Mouse (Mus musculus) MN1 (cell line): ENCODE results near the gene Tmsb10.
A peak's percentile ranks its signal among the peaks of the same experiment; 100 is the strongest.

Source experiments
- DNase-seq: peaks from one replicate; pipeline ENCODE4 v3.0.0-alpha.2; 2016; ENCODE audit warnings: low spot score

Gene Tmsb10

DNA sequence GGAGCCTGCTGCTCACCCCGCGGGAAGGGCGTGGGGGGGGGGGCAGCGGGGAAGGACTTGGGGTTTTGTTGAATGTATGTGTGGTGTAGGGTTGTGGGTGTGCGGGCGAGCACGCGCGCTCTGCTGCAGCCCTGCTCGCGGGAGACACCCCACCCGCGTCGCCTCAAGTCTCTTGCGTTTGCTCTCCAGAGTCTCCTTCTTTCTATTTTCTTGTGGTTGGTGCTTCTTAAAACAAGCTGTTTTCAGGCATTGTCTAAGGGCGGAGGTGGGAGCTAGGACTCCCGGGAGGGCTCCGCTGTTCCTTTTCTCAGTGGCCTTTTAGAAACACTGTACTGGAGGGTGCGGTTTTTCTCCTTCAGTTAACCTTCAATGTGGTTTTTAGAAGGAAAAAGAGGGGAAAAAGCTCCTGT, at the start of gene Tmsb10:
TSS of gene Tmsb10 (minus strand) at position 87 of the 410 bp plus-strand sequence.
- DNase-seq, result no peak

DNA sequence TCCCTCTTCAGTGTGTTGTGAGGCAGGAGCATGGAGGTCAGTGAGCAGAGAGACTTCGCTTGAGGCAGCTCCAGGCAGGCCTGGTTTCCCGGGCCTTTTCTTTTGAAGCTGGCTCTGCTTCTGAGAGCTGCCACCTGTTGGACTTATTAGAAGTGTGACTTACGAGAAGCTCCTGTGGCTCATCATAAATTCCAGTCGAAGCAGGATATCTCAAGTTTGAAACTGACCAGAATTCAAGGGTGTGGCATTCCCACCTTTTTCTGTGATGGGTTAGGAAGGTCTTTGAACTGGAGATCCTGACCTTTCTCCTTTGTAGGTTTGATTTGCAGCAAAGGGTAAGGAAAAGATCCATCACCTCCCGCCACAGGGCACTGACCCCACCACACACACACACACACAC, 45.1 kb upstream of the Tmsb10 start:
- no peak for DNase-seq

DNA sequence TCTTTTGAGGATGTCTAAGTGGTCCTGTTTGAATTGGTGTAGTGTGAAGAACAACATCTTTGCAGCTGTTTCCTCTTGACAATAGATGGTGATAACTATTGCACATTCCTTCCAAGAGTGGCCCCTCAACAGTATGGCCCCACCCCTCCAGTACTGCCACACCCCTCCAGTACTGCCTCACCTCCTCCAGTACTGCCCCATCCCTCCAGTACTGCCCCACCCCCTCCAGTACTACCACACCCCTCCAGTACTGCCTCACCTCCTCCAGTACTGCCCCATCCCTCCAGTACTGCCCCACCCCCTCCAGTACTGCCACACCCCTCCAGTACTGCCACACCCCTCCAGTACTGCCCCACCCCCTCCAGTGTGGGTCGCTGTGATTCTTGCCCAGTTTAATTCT, 43.8 kb upstream of the Tmsb10 start:
- no peak for DNase-seq

DNA sequence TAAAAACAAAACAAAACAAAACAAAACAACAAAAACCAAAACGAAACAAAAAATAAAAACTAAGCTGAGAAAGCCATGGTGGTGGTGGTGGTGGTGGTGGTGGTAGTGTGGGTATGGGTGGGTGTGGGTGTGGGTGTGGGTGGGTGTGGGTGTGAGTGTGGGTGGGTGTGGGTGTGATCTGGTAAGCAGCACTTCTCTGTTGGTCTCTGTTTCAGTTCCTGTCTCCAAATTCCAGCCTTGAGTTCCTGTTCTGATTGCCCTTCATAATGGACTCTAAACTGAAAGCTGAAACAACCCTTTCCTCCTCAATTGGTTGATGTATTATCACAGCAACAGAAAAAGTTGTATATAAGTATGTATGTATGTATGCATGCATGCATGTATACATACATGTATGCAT, 40.3 kb upstream of the Tmsb10 start:
- DNase-seq, result no peak

DNA sequence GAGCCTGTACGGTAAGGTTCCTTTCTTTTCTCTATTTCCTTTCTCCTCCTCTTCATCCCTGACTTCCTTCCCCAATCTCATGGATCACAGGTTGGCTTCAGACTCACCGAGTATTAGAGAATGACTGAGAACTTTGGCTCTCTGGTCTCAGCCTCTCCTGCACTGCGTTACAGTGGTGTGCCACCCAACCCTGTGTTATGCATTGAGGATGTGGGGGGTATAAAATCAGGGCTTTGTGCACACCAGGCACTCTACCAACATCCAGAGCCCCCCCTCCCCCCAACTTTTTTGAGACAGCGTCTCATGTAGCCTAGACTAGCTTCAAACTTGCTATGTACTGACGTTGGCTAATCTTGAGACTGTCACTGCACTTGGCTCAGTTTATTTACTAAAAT, 35.1 kb upstream of the Tmsb10 start:
- no peak for DNase-seq

DNA sequence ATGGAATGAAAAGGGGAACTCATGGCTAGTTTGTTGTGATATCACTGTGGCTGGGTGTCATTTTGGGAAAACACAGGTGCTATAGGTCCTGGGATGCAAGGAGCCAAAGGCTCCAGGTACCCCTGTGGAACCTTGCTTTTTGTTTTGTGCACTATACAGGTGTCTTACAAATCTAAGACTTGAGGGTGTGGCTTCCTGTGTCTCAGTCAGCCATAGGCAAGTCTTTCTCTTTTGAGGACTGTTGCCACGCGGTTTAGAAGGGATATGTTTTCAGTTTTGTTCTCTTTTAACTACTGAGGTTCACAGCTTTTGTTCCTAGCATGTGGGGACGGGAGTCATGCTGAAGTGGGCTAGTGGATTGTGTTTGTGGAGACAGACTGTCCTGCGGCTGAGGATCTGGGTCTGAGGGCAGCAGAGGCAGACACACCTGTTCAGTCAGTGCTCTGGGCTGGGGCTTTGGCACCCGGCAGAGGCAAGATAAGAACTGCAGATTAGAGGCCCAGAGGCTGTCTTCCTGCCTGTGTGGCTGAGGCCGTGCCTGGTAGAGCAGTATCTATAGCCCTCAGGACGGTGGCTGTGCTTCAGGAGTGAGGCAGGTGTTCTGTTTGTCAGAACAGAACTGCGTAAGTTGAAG, 34.6 kb upstream of the Tmsb10 start:
- no peak for DNase-seq

DNA sequence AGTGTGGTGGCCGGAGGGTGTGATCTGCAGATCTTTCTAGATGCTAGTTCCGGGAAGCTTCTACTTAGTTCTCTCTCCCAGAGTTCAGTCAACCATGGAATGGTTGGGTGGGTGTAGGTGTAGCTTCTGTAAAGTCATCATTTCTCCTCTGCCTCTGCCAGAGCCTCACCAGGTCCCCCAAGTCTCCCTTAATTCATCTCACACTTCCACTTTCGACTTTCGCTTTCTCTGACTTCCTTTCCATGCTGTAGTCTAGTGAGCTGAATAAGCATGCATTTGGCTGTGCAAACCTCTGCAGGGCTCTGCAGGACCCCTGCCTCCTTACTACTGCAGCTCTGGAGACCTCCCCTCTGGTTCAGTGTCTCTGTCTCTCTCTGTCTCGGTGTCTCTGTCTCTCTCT, 31.7 kb upstream of the Tmsb10 start:
- no peak for DNase-seq

DNA sequence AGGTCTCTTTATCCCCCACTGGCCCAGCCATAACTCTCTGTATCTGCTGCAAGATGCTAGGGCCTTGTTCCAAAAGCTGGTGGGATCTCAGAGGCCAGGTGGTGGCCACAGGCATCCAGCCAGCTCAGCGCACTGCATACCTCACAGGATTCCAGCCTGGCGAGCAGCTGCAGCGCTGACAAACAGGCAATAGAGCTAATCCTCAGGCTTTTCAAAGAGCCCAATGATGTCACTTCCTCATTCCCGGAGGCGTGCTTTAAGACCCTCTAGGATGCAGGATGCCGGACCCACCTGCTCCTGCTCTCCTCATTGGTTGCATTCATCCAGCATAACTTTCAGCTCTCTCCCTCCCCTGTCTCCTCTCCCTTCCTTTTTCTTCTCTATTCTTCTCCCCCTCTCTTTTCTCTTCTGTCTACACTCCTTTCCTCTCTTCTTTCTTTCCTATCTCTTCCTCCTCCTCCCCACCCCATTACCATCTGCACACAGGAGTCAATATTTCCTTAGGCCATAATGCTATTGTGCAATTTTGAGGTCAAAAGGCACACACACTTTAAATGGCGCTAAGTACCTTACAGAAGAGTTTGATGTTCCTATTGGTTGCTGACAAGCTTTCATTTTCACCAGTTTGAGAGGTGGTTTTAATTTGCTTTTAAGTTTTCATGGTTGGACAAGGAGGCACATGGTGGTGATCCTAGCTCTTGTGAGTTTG, 30.6 kb upstream of the Tmsb10 start:
- DNase-seq, result no peak

DNA sequence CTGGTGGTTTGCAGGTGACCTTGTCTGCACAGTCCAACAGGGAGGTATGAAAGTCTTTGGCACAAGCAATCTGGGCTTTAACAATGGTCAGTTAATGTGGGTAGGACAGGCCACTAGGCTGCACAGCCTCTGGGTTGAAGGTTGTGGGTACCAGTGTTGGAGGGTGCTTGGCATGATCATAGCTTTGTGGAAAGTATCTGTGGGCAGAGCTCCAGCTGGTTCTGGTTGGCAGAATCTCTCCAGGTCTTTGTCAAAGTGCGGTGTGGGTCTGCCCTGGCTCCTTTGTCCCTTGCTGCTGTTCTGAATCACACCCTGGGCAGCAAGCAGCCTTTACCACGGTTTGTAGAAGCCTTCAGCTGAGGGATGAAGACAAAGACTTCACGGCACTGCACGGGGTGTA, 24.0 kb upstream of the Tmsb10 start:
- no peak for DNase-seq

DNA sequence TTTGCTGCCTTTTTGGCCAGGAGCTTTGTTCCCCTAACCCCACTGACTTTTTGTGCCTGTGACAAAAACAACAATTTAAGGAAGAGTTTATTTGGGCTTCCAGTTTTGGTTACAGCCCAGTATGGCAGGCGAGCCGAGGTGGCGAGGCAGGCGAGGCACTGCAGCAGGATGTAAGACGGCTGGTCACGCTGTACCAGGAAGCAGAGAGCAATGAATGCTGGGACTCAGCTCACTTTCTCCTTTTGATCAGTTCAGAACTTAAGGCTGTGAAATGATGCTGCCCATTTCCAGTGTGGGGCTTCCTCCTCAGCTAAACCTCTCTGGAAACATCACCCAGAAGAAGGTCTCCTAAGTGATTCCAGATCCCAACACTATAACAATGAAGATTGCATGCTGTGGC, 23.3 kb upstream of the Tmsb10 start:
- no peak for DNase-seq

DNA sequence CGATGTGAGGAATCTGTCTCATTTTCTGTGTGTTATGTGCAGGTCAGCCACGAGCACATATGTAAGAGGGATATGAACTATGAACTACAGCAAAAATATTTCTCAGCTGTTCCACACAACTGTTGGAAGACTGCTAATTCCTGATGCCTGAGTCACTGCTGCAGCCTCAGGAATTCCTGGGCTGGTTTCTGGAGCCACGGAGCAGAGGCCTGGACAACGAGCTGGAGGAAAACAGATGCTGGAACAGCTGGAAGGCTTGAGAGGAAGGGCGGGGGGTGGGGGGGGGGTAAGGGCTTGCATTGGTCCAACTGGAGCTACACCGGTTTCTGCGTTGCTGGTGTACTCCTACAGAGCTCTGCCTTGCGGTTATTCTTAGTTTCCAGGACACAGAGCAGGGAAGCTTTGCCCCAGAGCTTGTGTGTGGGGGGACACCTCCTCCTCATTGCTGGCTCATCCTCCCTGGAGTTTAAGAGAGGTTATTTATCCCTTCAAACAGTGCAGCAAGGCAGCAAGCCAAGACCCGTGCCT, 22.6 kb upstream of the Tmsb10 start:
- no peak for DNase-seq

DNA sequence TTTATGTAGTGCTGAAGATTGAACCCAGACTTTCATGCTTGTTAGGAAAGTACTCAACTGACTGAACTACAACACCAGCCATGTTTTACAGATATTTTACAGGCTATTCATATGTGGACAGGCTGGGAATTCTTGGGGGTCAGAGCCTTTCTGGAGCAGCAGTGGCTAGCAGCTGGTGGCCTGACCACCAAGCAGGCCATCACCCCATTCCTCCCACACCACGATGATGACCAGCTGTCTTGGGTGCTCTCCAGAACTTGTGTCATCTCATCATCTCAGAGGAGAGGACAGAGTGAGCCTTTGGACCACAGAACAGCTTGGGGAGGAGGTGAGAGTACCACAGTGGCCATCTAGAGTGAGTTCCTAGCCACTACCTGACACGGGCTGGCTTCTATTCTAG, 18.3 kb upstream of the Tmsb10 start:
- DNase-seq, result no peak

DNA sequence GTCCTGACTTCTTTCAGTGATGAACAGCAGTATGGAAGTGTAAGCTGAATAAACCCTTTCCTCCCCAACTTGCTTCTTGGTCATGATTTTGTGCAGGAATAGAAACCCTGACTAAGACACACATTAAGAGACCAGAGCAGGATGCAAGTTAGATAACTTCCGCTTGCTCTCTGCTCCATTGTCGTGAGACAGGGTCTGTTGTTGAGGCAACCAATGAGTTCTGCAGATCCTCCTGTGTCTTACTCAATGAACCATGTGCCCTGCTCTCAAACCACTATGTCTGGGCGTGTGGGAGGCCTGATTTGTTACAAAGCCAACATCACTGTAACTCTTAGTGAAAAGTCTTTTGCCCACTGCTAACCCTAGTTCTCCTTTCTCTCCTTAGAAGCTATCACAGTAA, 12.5 kb upstream of the Tmsb10 start:
- DNase-seq, result no peak

DNA sequence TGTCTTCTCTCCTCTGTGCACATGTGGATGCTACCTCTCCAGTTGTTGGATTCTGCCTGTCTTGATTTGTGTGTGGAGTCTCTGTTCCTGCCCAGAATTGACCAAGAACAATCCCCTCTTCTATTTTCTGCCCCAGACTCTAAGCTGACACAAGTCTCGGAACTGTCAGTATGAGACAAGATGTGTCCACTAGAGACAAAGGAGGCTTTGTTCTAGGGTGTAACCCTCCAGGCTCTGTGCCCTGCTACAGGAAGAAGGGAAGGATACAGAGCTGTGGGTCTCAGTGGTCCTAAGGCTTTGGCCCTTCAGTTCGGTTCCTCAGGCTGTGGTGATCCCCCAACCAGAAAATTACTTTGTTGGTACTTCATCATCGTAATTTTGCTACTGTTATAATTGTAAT, 11.2 kb upstream of the Tmsb10 start:
- no peak for DNase-seq

DNA sequence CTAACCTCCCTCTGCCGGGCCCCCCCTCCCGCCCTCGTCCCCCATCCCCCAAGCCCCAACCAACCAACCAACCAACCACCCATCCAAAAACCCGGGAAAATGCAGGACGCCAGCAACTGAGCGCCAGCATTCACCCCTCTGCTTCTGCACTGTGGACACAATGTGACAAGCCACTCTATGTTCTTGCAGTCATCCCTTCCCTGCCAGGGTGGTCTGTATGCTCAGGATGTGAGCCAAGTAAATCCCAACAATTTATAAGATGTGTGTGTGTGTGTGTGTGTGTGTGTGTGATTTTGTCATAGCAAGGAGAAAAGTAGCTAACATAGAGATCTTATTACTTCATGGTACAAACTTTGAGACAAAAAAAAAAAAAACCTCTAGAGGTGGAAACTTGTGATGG, 6.7 kb upstream of the Tmsb10 start:
- DNase-seq, result no peak

DNA sequence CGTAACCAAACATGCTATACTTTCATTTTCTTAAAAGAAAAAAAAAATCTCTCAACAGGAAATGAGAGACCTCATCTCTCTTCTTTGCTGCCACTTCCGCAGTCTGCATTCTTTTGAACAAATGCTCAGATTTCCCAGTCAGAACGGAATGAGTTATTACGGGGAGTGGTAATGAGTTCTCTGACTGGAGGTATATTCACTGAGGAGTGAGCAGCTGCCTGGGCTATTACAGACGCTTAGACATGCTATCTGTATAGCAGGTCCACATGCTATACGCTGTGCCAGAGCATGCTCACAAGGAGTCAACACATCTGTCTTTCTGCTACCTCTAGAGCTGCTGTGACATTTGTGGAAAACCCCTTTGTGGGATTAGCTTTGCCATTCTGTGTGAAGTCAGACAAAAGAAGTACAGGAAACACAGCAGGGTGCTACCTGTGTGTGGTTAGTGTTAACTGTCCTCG, 3.8 kb upstream of the Tmsb10 start:
- DNase-seq, result no peak

DNA sequence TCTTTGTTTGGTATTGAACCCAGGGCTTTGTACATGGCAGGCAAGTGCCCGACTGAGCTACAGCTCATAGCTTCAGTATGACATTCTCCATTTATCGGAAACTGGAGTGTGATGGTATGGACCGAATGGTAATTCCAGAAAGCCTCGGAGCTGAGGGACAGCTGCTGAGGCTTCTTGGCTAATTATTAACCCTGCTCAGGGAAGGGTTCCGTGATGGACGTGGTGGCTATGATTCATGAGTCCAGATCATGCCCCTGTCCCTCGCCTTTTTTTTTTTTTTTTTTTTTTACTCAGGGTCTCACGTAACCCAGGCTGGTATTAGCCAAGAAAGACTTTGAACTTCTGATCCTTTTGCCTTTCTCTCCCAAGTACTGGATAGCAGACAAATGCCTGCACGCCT, 3.1 kb upstream of the Tmsb10 start:
- DNase-seq, result no peak

DNA sequence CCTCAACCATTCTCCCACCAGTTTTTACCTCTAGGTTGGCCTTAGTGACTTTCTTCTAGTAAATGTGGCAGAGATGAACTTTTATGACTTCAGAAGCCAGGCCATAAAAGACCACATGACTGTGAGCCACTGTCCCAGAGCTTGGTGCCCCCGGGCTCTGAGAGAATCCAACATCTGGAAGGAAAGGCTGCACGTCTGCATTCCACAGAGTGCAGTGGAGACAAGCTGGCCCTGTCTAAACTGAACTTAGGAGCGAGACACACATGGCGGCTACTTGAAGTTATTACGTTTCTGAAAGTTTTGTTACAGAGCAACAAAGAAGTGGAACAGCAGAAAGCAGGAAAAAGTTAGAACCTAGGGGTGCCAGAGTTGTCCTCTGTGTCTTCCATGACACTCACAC, 2.1 kb upstream of the Tmsb10 start:
- no peak for DNase-seq

DNA sequence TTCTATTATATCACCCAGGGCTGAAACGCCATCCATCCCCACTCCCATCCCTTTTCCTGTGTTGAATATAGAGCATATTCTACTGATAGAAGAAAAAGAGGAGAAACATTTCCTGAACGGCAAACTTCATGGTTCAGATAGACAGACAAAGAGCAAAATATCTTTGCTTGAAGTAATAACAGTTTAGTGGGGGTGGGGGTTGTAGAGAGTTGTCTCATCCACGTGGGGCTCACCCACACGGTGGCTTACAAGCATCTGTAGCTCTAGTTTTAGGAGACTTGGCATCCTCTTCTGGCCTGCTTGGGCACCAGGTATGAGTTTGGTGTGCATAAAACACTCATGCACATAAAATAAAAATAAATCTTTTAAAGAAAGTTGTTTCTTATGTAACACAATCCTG, 627 bp upstream of the Tmsb10 start:
- DNase-seq, result no peak

DNA sequence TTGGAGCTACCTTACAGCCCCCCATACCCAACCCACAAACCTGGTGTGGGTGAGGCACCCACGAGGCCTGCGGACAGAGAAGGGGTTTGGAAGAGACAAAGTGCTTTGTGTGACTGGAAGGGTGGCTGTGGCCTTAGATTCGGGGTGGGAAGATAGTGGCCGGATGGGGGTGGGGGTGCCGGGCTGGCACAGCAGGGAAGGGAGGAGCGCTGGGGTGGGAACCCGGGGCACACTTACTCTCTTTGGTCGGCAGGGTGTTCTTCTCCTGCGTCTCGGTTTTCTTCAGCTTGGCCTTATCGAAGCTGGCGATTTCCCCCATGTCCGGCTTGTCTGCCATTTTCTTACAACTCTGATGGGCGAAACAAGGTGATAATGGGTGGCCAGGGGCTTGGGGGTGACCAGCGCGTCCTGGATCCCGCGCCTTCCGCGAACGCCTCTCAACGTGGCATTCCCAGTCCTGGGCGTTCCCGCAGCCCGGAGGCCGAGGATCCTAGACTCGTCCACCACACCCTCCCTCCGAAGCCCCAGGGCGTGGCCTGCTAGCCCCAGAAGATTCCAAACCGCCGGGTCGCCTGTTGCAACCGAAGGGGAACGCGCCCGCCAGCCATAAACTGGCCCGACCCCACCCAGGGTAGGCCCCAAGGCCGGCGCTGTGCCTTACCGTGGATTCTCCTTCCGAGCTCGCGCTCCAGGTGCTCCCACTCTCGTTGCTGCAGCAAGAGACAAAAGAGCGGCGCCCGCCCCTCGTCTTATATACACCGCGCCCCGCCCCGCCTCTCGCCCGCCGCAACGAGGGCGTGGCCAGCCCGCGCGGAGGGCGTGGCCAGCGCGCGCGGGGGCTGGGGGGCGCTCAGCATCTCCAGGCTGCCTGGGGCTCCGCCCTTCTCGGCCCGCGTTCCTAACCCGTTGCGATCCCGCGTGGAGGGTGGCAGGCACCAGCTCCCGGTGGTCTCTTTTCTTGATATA, 589 bp downstream of the Tmsb10 start:
- peak; percentile 84 for DNase-seq

DNA sequence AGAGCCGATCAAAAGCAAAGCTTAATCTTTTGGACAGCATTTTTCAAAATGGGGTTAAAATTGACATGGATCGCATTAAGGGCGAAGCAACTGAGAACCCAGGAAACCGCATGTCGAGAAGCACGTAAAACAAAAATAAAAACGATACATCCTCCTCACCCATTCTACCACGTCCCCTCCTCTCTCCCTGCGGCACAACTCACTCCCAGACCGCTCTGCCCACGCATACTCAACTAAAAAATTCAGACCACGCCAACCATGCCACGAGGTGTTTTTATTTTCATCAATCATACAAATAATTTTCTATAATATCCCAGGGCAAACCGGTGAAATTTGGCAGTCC, 1.5 kb downstream of the Tmsb10 start:
- DNase-seq, result no peak

DNA sequence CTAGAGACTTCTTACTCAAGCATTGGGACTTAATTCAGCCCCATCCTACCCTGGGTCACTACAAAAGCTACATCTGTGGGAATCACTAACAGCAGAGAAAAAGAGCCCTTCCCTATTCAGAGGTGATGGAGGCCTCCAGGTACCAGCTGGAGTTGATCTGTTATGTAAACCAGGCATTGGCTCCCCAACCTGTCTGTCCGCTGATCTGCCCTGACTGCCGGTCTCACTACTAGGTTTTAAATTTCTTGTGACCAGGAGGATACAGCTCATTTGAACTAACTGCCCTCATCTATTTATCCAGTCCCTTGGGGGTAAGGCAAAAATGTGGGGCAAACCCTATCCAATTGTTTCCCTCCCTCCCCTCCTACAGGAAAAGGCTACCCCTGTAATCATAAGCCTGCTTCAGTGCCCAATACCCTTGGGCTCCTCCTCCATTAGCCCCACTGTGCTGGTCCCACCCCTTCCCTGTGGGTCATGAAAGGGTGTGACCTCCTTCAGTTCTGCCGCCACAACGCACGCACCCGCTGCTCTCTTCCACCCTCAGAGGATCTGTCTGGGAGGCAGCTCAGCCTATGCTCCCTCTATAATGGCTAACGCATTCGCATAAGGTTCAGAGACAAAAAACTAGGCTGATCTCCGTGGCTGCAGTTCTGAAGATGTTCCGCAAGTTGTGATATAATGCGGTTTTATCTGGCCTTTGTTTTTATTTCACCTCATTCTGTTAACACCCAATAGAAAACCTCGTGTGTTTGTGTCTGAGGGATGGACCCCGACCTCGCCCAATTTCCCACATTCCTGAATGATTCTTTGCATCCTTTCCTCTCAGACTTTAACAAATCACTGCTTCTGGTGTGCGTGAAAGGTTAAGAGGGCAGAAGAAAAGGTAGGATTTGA, 2.1 kb downstream of the Tmsb10 start:
- peak; percentile 42 for DNase-seq
